Mouse (Mus musculus) liver, adult (tissue): ENCODE data around the gene Olfr1201.

ENCODE experiments used
- GATA4 ChIP-seq: IDR thresholded peaks from 2 replicates; pipeline ENCODE4 v1.6.1; 2014; ENCODE audit warnings: mild to moderate bottlenecking, low read length; ENCODE audit not compliant: insufficient replicate concordance

The Olfr1201 gene

GRCm38 (mm10) chr2:88792736-88793135 lies at the start of gene Olfr1201:
Gene Olfr1201, plus strand, starts transcription at chr2:88793036.
- TF ChIP-seq GATA4: no peak

- TF ChIP-seq GATA4: no peak
Observed at GRCm38 (mm10) chr2:88743379-88743778, 49.5 kb upstream of the Olfr1201 start.

- TF ChIP-seq GATA4: no peak
Observed at GRCm38 (mm10) chr2:88751270-88751669, 41.6 kb upstream of the Olfr1201 start, which contains the start of gene Olfr1198. Gene Olfr1198, minus strand, starts transcription at chr2:88751370.

- TF ChIP-seq GATA4: no peak
Observed at GRCm38 (mm10) chr2:88760369-88760768, 32.5 kb upstream of the Olfr1201 start, which contains the start of gene Olfr1199. Gene Olfr1199, minus strand, starts transcription at chr2:88760469.

GRCm38 (mm10) chr2:88770388-88770787 lies 22.4 kb upstream of the Olfr1201 start, which contains the start of gene Olfr1200:
Gene Olfr1200, minus strand, starts transcription at chr2:88770488.
- no peak for TF ChIP-seq GATA4

GRCm38 (mm10) chr2:88814196-88814595 lies 21.4 kb downstream of the Olfr1201 start, which contains the start of gene Olfr1202:
Gene Olfr1202, plus strand, starts transcription at chr2:88814496.
- no peak for TF ChIP-seq GATA4

GRCm38 (mm10) chr2:88829437-88829836 lies 36.6 kb downstream of the Olfr1201 start, which contains the start of gene Olfr1205:
Gene Olfr1205, plus strand, starts transcription at chr2:88829737.
- no peak for TF ChIP-seq GATA4

GRCm38 (mm10) chr2:88838477-88838876 lies 45.6 kb downstream of the Olfr1201 start:
- no peak for TF ChIP-seq GATA4
